Mouse (Mus musculus): ENCODE measurements around the gene H2afy2. TPM values are rescaled to one million over a fixed set of nuclear protein-coding genes. Genes with fewer than 3 reads are reported as not detected.

Gene H2afy2
- polyA plus RNA-seq, 1 experiment from 2014 or later = 326 TPM

DNA sequence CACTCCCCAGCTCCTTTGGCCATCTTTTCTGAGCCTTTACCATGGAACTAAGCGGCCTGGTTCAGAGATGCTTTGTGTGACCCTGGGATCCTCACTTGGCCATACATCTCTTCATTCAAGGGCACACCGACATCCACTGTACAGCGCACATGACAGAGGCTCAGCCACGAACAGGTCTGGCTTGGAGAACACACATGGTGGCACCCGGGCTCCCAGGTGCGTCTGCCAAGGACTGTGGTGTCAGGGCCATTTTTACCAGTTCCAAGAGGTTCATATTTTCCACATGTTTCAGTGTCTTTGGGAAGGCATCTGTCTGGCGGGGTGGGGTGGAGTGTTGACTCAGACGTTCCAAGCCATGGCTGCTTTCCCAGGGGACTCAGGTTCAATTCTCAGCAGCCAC lies 41.6 kb downstream of the H2afy2 start:
- Histone ChIP-seq H3K36me3 (ENCODE audit: poor library complexity, severe bottlenecking) (peaks cover 100% of the 10 kb centered on the region), H3K9me3 (replicated peaks) (0 out of 2 replicates have a peak, but pooled peaks cover 4% of the 10 kb centered on the region), H3K4me2 (no peak overlapping the region), H3K4me3 (no peak overlapping the region), H3K4me1 (no peaks in the 10 kb centered on the region), H3K27me3 (no peaks in the 10 kb centered on the region), H3K9ac (no peak overlapping the region), H3K27ac (no peak overlapping the region)
- no peak for ATAC-seq
- 97% methylated on average over 8 of the region's 8 CpGs for WGBS

- ATAC-seq = no peak
- Histone ChIP-seq H3K27me3 (no peaks in the 10 kb centered on the region), H3K27ac (no peak overlapping the region), H3K9me3 (replicated peaks) (0 out of 2 replicates have a peak, but pooled peaks cover 4% of the 10 kb centered on the region), H3K4me1 (no peaks in the 10 kb centered on the region), H3K4me3 (no peak overlapping the region), H3K9ac (no peak overlapping the region), H3K36me3 (ENCODE audit: poor library complexity, severe bottlenecking) (peaks cover 99% of the 10 kb centered on the region), H3K4me2 (no peak overlapping the region)
- WGBS = 90% methylated on average over 4 of the region's 4 CpGs
These were observed 42.1 kb downstream of the H2afy2 start for GRCm38 (mm10) chr10:61741873-61742272.

DNA sequence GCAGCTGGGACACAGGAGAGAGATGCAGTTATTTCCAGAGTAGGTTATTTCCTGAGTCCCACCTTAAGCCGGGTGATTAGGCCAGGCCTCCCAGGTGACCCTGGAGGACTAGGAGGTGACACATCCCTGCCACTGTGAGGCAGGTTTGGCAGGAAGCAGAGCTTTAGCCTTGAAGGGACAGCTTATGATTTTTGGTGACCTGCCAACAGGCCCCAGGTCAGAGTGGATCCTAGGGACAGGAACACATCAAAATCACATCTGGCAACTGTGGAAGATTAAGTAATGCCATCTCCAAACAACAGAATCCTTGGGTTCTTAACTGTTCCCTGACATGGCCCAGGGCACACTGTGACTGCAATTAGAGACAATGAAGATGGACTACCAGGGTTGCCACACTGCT lies 42.6 kb downstream of the H2afy2 start:
- H3K27me3 ChIP-seq = no peaks in the 10 kb centered on the region
- no peak for ATAC-seq
- H3K4me2 ChIP-seq = no peak overlapping the region
- no peak overlapping the region for H3K4me3 ChIP-seq
- H3K27ac ChIP-seq = no peak overlapping the region
- H3K4me1 ChIP-seq = no peaks in the 10 kb centered on the region
- WGBS = 87% methylated on average over 1 of the region's 1 CpGs
- 0 out of 2 replicates have a peak, but pooled peaks cover 4% of the 10 kb centered on the region for H3K9me3 ChIP-seq (replicated peaks)
- H3K9ac ChIP-seq = no peak overlapping the region
- peaks cover 99% of the 10 kb centered on the region for H3K36me3 ChIP-seq (ENCODE audit: poor library complexity, severe bottlenecking)

GRCm38 (mm10) chr10:61738126-61738525 lies 45.8 kb downstream of the H2afy2 start:
- peaks cover 68% of the 10 kb centered on the region for H3K36me3 ChIP-seq (ENCODE audit: poor library complexity, severe bottlenecking)
- 96% methylated on average over 4 of the region's 4 CpGs for WGBS

DNA sequence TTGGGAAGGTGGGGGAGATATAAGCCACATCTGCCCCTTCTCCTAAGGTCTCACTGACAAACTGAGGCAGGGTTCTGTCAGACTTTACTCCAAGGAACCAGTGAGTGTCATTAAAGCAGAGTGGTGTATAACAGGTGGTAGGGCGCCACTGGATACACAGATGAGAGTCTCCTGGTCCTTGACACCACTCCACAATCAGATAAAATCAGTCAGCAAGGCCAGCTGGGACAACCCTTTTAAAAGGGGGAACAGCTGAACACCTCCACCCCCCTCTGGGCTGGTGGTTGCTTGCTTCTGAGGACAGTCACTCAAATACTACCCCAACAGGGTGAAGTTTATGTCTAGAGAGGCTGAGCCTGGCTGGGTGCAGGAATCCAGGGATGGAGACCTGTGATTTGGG lies 46.4 kb downstream of the H2afy2 start:
- Histone ChIP-seq H3K4me3 (no peak overlapping the region), H3K27me3 (no peaks in the 10 kb centered on the region), H3K36me3 (ENCODE audit: poor library complexity, severe bottlenecking) (peaks cover 62% of the 10 kb centered on the region), H3K9ac (no peak overlapping the region), H3K9me3 (replicated peaks) (no peaks in the 10 kb centered on the region), H3K27ac (0 out of 2 replicates have a peak overlapping the region, but pooled peaks have one; percentile 68), H3K4me1 (no peaks in the 10 kb centered on the region), H3K4me2 (no peak overlapping the region)
- WGBS = 96% methylated on average over 1 of the region's 1 CpGs
- ATAC-seq = no peak

More at GRCm38 (mm10) chr10:61738126-61738525, 45.8 kb downstream of the H2afy2 start:
- H3K9ac ChIP-seq = no peak overlapping the region
- H3K27ac ChIP-seq = no peak overlapping the region
- no peak overlapping the region for H3K4me3 ChIP-seq
- H3K4me2 ChIP-seq = no peak overlapping the region
- no peaks in the 10 kb centered on the region for H3K27me3 ChIP-seq
- no peak for ATAC-seq
- H3K9me3 ChIP-seq (replicated peaks) = no peaks in the 10 kb centered on the region
- H3K4me1 ChIP-seq = no peaks in the 10 kb centered on the region

DNA sequence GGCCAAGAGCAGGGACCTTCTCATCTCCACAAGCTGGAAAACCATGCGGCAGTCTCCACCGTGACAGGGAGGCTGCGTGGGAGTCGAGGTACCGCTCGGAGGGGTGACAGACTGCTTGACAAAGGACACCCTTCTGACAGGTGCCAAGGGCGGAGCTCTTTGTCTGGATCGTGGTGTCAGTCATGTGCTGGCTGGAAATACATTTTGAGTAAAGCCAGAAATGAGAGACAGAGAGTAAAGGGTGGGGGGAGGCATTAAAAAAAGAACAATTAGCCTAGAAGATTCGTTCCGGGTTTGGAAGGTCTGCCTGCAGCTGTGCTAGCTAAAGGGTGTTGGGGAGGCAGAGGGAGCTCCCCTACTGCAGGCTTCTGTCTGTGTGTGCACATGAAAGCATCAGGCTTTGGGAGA lies 47.3 kb downstream of the H2afy2 start:
- peak; percentile 58 for ATAC-seq
- Histone ChIP-seq H3K9ac (no peak overlapping the region), H3K36me3 (ENCODE audit: poor library complexity, severe bottlenecking) (peaks cover 53% of the 10 kb centered on the region), H3K4me2 (no peak overlapping the region), H3K4me3 (no peak overlapping the region), H3K27ac (peak overlapping the region; percentile 68), H3K27me3 (no peaks in the 10 kb centered on the region), H3K4me1 (no peaks in the 10 kb centered on the region), H3K9me3 (replicated peaks) (no peaks in the 10 kb centered on the region)
- WGBS = 74% methylated on average over 10 of the region's 10 CpGs

DNA sequence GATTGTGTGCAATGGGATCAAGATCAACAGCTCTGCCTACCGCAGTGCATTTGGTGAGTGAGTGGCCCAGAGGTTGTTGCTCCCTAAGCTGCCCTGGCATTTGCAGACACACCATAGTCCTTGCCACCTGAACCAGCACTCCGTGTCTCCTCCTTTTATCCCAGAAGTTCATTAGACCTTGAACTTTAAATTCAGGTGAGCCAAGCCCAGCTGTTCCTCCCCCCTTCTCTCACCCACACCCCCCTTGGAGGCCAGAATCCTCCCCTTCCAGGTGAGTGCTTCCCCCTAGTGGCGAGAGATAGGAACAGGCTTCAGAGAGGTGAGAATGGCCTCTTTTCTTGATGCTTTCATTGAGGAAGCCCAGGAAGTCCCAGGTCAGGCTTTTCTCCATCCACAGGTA lies 49.6 kb downstream of the H2afy2 start:
- H3K4me2 ChIP-seq = no peak overlapping the region
- H3K27me3 ChIP-seq = no peaks in the 10 kb centered on the region
- H3K4me1 ChIP-seq = no peaks in the 10 kb centered on the region
- H3K9ac ChIP-seq = no peak overlapping the region
- 44% methylated on average over 3 of the region's 3 CpGs for WGBS
- H3K9me3 ChIP-seq (replicated peaks) = 0 out of 2 replicates have a peak, but pooled peaks cover 3% of the 10 kb centered on the region
- H3K27ac ChIP-seq = no peak overlapping the region
- no peak for ATAC-seq
- peaks cover 30% of the 10 kb centered on the region for H3K36me3 ChIP-seq (ENCODE audit: poor library complexity, severe bottlenecking)
- H3K4me3 ChIP-seq = no peak overlapping the region

GRCm38 (mm10) chr10:61730171-61730570 lies 53.8 kb downstream of the H2afy2 start:
- no peak overlapping the region for H3K4me3 ChIP-seq
- H3K27me3 ChIP-seq = no peaks in the 10 kb centered on the region
- H3K36me3 ChIP-seq (ENCODE audit: poor library complexity, severe bottlenecking) = no peaks in the 10 kb centered on the region
- H3K4me2 ChIP-seq = no peak overlapping the region
- no peak overlapping the region for H3K9ac ChIP-seq
- H3K27ac ChIP-seq = no peak overlapping the region
- no peak for ATAC-seq
- WGBS = 93% methylated on average over 6 of the region's 6 CpGs
- no peaks in the 10 kb centered on the region for H3K4me1 ChIP-seq
- H3K9me3 ChIP-seq (replicated peaks) = 0 out of 2 replicates have a peak, but pooled peaks cover 3% of the 10 kb centered on the region

GRCm38 (mm10) chr10:61729181-61729580 lies 54.8 kb downstream of the H2afy2 start:
- H3K27me3 ChIP-seq = no peaks in the 10 kb centered on the region
- WGBS = 87% methylated on average over 11 of the region's 11 CpGs
- H3K36me3 ChIP-seq (ENCODE audit: poor library complexity, severe bottlenecking) = no peaks in the 10 kb centered on the region
- H3K9ac ChIP-seq = no peak overlapping the region
- H3K27ac ChIP-seq = no peak overlapping the region
- H3K9me3 ChIP-seq (replicated peaks) = 0 out of 2 replicates have a peak, but pooled peaks cover 3% of the 10 kb centered on the region
- H3K4me3 ChIP-seq = no peak overlapping the region
- no peaks in the 10 kb centered on the region for H3K4me1 ChIP-seq
- ATAC-seq = no peak
- no peak overlapping the region for H3K4me2 ChIP-seq

DNA sequence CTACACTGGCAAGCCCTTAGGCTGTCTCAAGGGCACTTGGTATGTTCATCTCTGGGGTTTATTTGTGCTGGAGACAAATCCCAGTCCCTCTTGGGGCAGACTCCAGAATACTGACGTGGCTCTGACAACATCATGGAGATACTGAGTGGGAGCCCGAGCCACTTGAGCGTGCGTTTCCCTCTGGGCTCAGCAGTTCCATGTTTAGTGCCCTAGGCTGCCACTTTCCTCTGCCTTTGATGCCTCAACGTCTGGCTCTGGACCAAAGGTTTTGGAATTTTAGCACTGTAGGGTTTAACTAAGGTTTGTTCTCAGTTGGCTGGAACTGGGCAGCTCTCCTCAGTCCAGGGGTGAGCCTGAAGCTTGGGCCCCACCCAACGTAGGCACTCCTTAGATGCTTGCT lies 60.7 kb downstream of the H2afy2 start:
- ATAC-seq = no peak
- H3K4me1 ChIP-seq = no peaks in the 10 kb centered on the region
- H3K4me3 ChIP-seq = no peak overlapping the region
- no peaks in the 10 kb centered on the region for H3K9me3 ChIP-seq (replicated peaks)
- WGBS = 76% methylated on average over 6 of the region's 6 CpGs
- no peaks in the 10 kb centered on the region for H3K36me3 ChIP-seq (ENCODE audit: poor library complexity, severe bottlenecking)
- H3K27me3 ChIP-seq = no peaks in the 10 kb centered on the region
- H3K27ac ChIP-seq = no peak overlapping the region
- H3K9ac ChIP-seq = no peak overlapping the region
- H3K4me2 ChIP-seq = no peak overlapping the region

- no peaks in the 10 kb centered on the region for H3K4me1 ChIP-seq
- H3K9me3 ChIP-seq (replicated peaks) = no peaks in the 10 kb centered on the region
- H3K4me3 ChIP-seq = no peak overlapping the region
- H3K4me2 ChIP-seq = no peak overlapping the region
- ATAC-seq = no peak
- H3K9ac ChIP-seq = no peak overlapping the region
- H3K27ac ChIP-seq = no peak overlapping the region
- H3K36me3 ChIP-seq (ENCODE audit: poor library complexity, severe bottlenecking) = no peaks in the 10 kb centered on the region
- H3K27me3 ChIP-seq = no peaks in the 10 kb centered on the region
- 78% methylated on average over 3 of the region's 3 CpGs for WGBS
These were observed 61.7 kb downstream of the H2afy2 start for GRCm38 (mm10) chr10:61722215-61722614.

GRCm38 (mm10) chr10:61720331-61720730 lies 63.6 kb downstream of the H2afy2 start:
- H3K27me3 ChIP-seq = peaks cover 4% of the 10 kb centered on the region
- no peak overlapping the region for H3K27ac ChIP-seq
- no peak overlapping the region for H3K9ac ChIP-seq
- ATAC-seq = no peak
- no peak overlapping the region for H3K4me2 ChIP-seq
- H3K4me1 ChIP-seq = peaks cover 5% of the 10 kb centered on the region
- H3K4me3 ChIP-seq = no peak overlapping the region
- no peaks in the 10 kb centered on the region for H3K36me3 ChIP-seq (ENCODE audit: poor library complexity, severe bottlenecking)
- 92% methylated on average over 7 of the region's 7 CpGs for WGBS
- H3K9me3 ChIP-seq (replicated peaks) = no peaks in the 10 kb centered on the region

Data from forebrain, embryonic 13.5 days (tissue).